8 mouse cellular contexts compared by ENCODE assay signal in genomic region chr2:168600750-168601490, GRCm38 (mm10). TPM values are rescaled to one million over a fixed set of nuclear protein-coding genes. Genes with fewer than 3 reads are reported as not detected.
A peak's percentile ranks its signal among the peaks of the same experiment; 100 is the strongest.
DNase-seq lines count a peak whose midpoint lies in the region.

No protein-coding gene starts in this region.

- intact Hi-C loops in left cerebral cortex, postnatal 4 days (cut with DNase I): no loop called here

- DNase-seq in left cerebral cortex, adult 11 months (ENCODE audit: low spot score): peak; percentile 30
- DNase-seq in left cerebral cortex, postnatal 4 days: no peak
- DNase-seq in cerebellum, adult 9-10 months: peak; percentile 53
- peak; percentile 55 to 57 for DNase-seq in frontal cortex, postnatal 14 days (ENCODE audit: low spot score in 2 of 2)
- peak; percentile 49 to 61 for DNase-seq in layer of hippocampus, postnatal 36 days
- peak; percentile 42 for DNase-seq in naive thymus-derived CD4-positive, alpha-beta T cell, adult 2 months (ENCODE audit: low read depth)
- no peak for DNase-seq in adrenal gland, postnatal 10 days
- DNase-seq in urinary bladder, postnatal 10 days (ENCODE audit: low spot score): no peak

RNA-seq across cellular contexts. Expression of gene Nfatc2, which starts 0.5 kb away (rescaled TPM):
- total RNA-seq in left cerebral cortex, postnatal 4 days (2021): 1 to 10 TPM; 6.0 to 6.2 TPM
- 10 to 100 TPM; 19.9 to 20.1 TPM for total RNA-seq in layer of hippocampus, postnatal 36 days (2021)
- 1 to 10 TPM; 2.7 to 5.0 TPM for total RNA-seq in adrenal gland, postnatal 10 days (2021)

Comparison
In these comparisons a context has a peak if more than half of its experiments do, and no peak if none do; other contexts are left out.
1. DNase-seq: peak in left cerebral cortex, adult 11 months (single experiment), cerebellum, adult 9-10 months (single experiment), frontal cortex, postnatal 14 days (2 of 2), layer of hippocampus, postnatal 36 days (2 of 2) and naive thymus-derived CD4-positive, alpha-beta T cell, adult 2 months (single experiment); none in left cerebral cortex, postnatal 4 days (single experiment), adrenal gland, postnatal 10 days (single experiment) and urinary bladder, postnatal 10 days (single experiment).